Mouse (Mus musculus) cerebellum, postnatal 14 days (tissue): ENCODE measurements around the gene Slc25a20.
"Not testable (repeated sequence)": the region's sequence is repeated elsewhere in the genome, so short reads cannot be mapped to it uniquely, and the experiment has no call there.

ENCODE experiments used
- DNase-seq, 2 experiments: peaks; one replicate each; pipeline ENCODE4 v3.0.0; 2021; ENCODE audit warnings: mixed read lengths in 2 of 2

The Slc25a20 gene

GRCm38 (mm10) chr9:108661677-108662612, at the start of gene Slc25a20:
Slc25a20 (plus strand) TSS chr9:108662088.
- DNase-seq = peak; percentile 65 to 79

- DNase-seq = no peak
Observed at GRCm38 (mm10) chr9:108617301-108617700, 44.6 kb upstream of the Slc25a20 start.

- DNase-seq = peak; percentile 39 to 44
Observed at GRCm38 (mm10) chr9:108626498-108626897, 35.4 kb upstream of the Slc25a20 start.

- no peak for DNase-seq
Observed at GRCm38 (mm10) chr9:108628141-108628540, 33.7 kb upstream of the Slc25a20 start.

DNA sequence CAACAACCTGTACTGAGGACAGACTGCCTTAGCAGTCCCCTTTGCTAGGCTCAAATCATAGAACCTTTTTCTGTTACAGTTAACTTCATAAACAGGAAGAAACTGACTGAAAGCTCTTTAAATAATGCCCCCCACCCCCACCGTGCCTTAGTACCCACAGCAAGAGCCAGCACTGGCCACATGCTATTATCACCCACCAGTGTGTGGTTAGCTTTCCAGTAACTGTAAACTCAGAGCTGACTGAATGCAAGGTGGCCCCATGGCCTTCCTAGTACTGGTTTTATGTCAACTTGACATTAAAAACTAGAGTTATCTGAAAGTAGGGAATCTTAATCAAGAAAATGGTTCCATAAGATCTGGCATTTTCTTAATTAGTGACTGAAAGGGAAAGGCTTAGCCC, 31.2 kb upstream of the Slc25a20 start:
- DNase-seq = no peak

- no peak for DNase-seq
Observed at GRCm38 (mm10) chr9:108631631-108632256, 30.1 kb upstream of the Slc25a20 start.

GRCm38 (mm10) chr9:108632375-108632774, 29.5 kb upstream of the Slc25a20 start:
- no peak for DNase-seq

DNA sequence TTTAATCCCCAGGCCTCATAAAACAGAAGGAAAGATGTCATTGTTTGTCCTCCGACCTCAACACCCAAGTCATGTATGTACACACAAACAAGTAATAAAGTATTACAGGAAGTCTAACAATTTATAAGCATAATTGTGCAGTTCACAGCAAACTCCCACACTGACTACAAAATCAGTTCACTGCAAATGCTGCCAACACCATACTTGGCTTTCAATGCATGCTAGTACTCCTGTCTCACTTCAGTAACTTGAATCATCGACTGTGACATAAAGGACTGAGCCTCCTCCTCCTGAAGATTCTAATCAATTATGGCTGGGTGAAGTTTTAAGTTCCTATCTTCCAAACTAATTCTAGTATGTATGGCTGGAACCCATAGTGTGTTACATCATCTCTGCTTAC, 28.0 kb upstream of the Slc25a20 start:
- no peak for DNase-seq

GRCm38 (mm10) chr9:108635415-108635814, 26.5 kb upstream of the Slc25a20 start:
- DNase-seq = no peak

- DNase-seq = no peak
Observed at GRCm38 (mm10) chr9:108639825-108640224, 22.1 kb upstream of the Slc25a20 start.

DNA sequence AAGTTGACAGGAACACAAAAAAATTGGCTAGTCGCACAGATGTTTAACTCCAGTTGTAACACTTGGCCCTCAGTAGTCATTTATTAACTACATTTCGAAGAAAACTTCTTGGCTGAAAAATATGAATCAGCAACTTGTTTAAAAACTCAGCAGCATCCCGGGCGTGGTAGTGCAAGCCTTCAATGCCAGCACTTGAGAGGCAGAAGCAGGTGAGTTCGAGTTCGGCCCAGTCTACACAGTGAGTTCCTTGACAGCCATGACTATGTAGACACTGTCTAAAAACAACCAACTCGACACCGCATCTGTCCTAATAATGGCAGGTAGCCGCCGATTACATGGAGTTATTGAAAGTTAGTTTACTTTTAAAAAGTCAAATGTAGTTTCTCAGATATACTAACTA, 13.7 kb upstream of the Slc25a20 start:
- DNase-seq = no peak

- peak; percentile 92 to 94 for DNase-seq
Observed at GRCm38 (mm10) chr9:108648611-108649560, 13.0 kb upstream of the Slc25a20 start, which contains the start of gene Arih2. Arih2 (minus strand) TSS chr9:108649386.

DNA sequence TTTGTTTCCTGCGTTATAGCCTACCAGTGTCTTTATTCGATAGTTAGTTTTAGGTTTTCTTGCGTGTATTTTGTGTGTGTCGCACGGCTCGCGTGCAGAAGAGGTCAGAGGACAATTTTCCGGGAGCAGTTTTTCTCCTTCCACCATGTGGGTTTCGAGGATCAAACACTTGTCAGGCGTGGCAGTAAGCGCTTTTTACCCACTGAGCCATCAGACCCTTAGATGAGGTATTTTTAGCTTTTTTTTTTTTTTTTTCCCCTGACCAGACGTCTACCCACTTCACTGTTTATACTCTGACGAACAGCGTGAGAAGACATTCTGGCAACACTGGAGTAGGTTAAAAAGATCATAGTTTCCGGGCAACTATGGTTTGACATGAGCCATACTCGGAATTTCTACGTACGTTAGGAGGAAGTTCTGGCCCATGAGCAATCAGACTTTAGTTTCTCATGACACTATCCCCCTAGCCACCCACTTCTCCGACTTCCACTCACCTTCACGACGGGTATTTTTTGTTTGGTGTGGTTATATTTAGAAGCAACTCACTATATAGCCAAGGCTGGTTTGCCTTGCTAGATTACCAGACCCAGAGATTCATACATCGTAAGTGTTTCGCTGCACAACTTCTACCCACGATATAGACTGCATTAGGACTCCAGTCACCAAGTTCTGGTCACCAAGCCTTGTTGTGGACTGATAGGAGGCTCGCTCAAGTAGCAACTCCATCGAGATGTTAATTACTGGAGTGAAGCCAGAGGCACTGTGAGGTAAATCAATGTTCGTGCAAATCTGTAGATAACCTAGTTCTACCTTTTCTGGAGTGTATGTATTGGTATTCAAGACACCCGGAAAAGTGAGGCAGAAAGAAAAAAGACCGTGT, 12.1 kb upstream of the Slc25a20 start:
- DNase-seq = peak in 1 of 2 experiments; percentile 8

DNA sequence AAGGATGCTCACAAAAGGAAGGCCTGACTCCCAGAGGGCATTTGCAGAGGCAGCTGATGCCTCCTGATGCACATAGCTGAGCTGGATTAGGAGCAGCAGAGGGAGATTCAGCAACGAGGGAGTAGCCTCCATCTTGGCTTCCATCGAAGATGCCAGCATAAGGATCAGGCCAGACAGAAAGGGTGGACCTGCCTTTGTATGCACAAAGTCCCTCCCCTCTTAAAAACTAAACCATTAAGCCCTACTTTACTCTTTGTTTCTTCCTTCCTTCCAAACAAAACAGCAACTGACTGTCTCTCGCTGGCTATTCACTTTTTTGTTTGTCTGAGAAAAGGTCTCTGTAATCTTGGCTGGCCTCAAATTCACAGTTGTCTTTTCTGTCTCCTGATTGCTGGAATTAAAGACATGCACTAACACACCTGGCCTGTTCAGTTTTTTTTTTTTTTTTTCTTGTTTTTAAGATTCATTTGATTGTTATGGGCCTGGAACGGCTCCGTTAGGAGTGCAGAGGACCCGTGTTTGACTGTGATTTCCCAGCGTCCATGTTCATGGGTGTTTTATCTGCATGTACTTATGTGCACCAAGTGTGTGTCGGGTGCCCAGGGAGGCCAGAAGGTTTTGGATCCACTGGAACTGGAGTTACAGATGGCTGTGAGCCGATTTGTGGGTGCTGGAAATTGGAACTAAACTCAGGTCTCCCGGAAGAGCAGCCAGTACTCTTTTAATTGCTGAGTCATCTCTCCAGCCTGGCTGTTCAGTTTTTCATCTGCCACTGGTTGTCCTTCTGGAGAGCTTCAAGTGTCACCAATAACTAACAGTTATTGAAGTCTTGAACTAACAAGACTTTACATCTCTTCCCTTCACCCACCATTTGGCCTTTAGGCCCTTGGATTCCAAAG, 7.1 kb upstream of the Slc25a20 start:
- DNase-seq = no peak

DNA sequence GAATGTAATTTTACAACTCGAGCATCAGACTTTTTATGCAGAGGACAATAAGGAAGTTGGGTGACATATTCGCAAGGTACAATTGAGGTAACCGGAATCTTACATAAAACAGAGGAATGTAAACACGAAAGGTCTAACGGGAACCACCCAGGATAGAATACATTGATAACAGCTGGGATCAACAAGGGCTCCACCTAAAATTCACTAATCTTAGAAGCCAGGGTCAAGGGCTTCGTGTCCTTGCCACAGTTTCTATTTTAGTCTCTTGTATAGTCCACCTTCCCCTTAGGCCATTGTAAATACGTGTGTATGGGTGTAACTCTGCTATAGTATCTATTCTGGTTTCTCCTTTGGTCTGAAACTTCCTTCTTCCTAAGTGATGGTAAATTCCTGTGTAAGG, 6.0 kb upstream of the Slc25a20 start:
- not testable (repeated sequence) for DNase-seq

GRCm38 (mm10) chr9:108662660-108663059, 772 bp downstream of the Slc25a20 start:
- no peak for DNase-seq

- peak in 1 of 2 experiments; percentile 22 for DNase-seq
Observed at GRCm38 (mm10) chr9:108669875-108670274, 8.0 kb downstream of the Slc25a20 start.

DNA sequence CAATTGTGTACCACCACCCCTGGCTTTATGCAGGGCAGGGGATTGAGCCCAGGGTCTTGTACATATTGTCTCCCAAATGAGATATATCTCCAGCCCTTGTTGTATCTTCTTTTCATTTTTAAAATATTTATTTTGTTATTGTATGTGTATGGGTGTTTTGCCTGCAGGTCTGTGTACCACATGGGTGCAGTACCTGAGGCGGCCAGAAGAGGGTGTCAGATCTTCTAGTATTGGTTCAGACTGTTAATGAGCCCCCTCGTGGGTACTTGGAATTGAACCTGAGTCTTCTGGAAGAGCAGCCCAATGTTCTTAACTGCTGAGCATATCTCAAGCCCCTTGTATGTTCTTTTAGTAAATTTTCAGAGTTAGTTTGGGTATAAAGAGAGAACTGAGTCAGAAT, 11.3 kb downstream of the Slc25a20 start:
- DNase-seq = peak in 1 of 2 experiments; percentile 54

GRCm38 (mm10) chr9:108680026-108680425, 18.1 kb downstream of the Slc25a20 start:
- no peak for DNase-seq

DNA sequence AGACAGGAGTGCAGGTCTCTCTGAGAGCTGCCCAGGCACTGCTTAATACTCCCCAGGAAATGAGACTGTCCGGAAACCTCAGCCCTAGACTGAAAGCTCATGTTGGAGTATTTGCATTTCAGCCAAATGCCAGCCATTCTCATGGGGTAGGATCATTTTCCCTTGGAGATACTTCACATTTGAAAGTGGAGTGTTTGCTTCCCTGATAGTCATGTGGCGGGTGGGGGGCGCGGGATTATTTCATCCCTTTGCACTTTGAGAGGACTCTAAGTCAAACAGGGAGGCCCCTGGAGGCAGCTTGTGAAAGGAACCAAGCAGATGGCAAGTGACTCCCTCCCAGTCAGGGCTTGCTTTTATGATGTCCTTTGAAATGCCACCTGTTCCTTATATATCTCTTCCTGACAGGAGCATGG, 24.6 kb downstream of the Slc25a20 start:
- DNase-seq = peak; percentile 28 to 41

DNA sequence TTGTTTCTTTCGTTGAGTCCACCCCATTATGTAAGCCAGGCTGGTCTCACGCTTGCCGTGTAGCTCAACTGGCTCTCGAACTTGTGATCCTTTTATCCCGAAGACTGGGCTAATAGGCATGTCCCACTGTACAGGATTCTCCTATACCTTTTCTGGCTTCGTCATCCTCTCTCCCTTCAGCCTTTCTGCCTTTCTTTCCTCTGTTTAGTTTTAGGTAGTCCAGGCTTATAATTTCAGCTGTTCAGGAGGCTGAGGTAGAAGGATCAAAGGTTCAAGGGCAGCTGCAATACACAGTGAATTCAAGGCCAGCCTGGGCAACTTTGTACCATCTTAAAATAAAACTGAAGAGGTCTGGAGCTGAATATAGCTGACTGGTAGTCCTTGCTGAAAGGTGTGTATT, 25.3 kb downstream of the Slc25a20 start:
- no peak for DNase-seq
